Mouse (Mus musculus) right cerebral cortex, adult 2 months (tissue): ENCODE measurements at regions not wholly inside any gene's neighbourhood (a gene's known extent, or its start where the extent isn't known, plus 50 kb on each side); places are given as distances from the start of the nearest gene placed in this dataset.
A peak's percentile ranks its signal among the peaks of the same experiment; 100 is the strongest.

Experiments
- DNase-seq, 2 experiments: peaks; one replicate each; pipeline ENCODE4 v3.0.0; 2021 to 2022; ENCODE audit warnings: low spot score in 2 of 2

DNA sequence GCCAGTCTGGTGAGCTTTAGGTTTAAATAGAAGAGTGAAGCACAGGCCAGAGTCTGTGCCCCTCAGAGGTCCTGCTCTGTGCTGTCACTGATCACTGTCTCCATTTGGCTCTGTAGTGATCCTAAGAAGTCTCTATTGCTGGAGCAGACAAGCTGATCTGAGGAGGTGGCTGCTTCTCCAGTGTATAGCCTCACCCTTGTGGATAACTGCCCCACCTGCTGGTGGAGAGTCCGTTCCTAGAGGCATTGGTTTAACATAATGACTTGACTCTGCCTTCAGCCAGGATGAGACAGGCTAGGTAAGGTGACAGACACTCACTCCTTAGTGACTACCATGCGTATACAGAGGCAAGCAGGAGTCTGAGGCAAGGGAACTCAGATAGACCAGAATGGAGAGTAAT is 136.5 kb upstream of the Foxn2 start:
- peak in 1 of 2 experiments; percentile 29 for DNase-seq

DNA sequence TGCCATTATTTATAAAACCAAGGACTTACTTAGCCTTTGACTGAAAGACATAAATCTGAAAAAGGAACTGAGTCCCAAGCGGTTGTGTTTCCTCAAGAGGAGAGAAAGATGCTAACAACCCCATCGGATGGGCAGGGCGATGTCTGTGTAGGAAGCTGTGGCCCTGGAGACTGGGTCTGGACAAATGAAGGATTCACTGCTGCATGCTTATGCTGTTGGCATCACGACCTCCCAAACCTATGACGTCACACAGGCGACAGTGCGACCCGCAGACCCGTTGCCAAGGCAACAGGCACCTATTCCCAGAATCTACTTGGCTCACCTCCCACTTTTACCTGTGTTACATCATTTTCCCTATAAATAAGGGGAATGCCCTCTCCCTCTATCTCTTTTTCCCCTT is 135.3 kb upstream of the Foxn2 start:
- DNase-seq, result no peak

DNA sequence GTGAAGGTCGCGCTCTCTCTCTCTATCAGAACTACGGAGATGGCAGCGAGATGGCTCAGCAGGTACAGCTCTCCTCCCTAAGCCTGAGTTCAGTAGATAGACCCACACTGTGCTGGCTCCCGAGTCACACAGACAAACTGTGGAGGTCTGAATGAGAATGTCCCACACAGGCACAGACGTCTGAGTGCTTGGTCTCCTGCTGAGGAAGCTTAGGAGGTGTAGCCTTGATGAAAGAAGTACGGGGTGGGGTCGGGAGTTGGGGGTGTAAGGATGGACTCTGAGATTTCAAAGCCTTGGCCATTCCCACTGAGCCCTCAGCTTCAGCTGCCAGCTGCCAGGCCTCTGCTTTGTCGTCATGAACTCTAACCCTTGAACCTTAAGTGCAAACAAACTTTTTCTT is 134.2 kb upstream of the Foxn2 start:
- DNase-seq, result no peak

DNA sequence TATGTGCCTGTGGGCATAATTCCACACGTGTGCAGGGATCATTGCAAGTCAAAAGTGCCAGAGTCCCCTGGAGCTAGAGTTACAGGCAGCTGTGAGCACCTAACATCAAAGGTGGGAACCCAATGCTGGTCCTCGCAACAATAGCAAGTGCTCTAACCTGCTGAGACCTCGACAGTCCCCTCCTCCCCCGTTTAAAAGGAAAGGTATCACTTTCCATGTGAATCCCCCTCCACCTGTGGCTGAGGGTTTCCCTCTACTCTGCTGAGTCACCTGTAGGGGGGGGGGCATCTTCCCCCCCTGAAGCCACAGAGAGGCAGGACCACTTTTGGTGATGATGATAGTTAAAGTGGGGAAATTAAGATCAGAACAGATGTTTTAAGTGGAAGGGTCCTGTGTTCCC is 133.4 kb upstream of the Foxn2 start:
- DNase-seq, result no peak

DNA sequence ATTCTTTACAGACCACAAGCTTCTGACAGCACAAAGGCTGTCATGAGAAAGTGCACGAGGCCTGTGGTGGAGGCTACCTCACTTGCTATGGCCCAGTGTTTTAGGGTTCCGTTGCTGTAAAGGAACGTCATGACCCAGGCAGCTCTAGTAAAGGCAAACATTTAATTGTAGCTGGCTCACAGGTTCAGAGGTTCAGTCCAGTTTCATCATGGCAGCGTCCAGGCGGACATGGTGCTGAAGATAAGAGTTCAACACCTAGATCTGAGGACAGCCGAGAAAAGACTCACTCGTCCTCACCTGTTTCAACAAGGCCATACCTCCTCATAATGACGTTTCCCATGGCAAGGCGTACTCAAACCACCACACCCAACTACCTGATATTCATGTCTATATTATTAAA is 132.7 kb upstream of the Foxn2 start:
- no peak for DNase-seq

DNA sequence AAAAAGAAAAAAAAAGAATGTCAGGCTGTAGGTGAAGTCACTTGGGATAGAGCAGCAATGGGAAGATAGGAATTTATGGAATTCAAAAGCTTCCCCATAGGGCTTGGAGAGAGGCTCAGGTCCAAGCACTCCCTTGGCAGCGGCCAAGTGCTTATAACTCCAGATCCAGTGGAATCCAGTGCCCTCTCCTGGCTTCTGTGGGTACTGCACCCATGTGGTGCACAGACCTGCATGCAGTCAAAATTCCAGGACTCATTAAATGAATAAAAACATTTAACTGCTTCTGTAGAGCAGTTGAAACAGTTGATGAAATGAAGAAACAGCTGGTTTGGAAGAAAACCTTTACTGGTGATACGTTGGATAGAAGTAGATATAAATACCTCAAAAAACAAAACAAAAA is 127.6 kb upstream of the Foxn2 start:
- DNase-seq, result no peak

DNA sequence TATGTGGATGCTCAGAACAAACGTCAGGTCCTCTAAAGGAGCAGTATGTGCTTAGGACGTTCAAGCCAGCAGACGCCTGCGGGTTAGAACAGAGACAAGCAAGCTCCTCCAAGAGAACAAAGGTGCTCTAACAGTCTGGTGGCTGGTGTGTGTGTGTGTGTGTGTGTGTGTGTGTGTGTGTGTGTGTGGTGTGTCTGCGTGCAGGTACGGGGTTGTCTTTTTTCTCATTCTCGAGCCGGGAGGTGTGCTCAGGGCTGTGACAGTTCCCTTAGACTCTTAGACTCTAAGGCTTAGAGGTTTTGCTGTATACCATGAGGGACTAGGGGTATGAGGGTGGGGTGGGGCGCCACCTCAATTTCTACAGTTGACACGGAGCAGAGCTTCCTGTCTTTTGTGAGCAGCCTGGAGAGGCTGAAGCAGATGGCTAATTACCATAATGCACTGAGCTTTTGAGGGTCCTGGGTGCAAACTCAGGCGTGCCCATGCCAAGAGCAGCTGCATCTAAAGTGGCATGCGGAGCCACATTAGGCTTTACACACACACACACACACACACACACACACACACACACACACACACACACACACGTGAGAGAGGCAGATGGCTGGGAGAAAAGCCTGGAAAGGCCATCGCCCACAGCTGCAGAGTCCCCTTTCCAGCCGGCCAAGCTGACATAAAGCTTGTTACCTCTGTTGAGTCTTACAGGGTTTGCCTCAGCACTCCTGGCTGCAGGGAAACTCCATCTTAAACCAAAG is 124.1 kb upstream of the Foxn2 start:
- DNase-seq, result no peak

DNA sequence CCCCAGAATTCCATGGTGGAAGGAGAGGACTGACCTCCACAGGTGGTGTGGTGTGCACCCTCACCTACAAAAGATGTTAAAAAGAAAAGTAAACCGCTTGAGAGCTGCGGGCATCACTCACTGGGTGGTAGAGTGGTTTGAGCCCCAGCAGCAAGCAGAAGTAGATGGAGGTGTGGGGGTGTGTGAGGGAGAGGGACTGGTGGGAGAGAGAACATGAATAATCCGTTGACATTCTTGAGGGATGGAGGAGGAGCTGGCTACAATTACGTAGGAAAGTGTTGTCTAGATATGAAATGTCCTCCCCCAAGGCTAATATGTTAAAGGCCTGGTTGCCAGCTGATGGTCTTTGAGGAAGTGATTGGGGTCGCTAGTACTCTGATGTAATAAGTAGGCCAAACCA is 123.2 kb upstream of the Foxn2 start:
- no peak for DNase-seq

DNA sequence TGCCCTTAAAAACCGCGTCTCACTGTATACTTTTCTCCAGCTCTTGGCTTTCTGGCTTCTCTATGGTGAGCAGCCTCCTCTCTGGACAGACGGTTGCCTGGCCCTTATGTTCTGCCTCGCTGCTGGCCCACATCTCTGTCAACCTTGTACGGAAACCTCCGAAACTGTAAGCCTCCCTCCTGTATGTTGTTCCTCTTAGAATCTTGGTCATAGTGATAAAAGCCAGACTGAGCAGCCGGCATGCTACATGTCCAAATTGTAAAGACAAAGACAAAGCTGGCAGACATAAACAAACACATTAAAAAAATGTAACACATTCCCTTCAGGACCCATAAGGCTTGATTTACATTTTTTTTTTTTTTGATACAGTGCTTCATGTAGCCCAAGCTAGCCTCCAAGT is 122.7 kb upstream of the Foxn2 start:
- DNase-seq, result no peak

DNA sequence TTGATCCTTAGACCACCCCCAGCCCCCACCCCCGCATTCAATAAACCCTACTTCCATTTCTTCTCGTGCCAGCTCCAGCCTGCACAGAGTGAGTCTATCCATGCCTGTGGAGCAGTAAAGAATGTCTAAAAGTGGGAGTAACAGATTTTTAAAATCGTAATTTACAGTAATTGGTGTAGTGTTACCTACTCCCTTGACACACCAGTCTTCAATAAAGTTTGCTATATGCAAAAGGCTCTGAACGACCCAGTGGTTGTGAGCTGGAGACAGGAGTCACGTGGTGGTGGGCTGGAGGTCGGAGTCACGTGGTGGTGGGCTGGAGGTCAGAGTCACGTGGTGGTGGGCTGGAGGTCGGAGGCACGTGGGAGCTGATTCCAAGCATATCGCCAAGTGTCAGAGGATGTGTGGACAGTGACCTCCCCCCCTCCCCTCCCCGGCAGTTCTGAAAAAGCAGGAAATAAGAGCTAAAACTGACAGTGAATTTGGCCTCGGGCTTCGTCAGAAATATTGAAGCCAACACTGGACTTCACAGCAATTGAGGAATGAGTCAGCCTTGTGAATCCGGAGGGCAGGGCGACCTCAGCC is 122.2 kb upstream of the Foxn2 start:
- DNase-seq, result no peak

DNA sequence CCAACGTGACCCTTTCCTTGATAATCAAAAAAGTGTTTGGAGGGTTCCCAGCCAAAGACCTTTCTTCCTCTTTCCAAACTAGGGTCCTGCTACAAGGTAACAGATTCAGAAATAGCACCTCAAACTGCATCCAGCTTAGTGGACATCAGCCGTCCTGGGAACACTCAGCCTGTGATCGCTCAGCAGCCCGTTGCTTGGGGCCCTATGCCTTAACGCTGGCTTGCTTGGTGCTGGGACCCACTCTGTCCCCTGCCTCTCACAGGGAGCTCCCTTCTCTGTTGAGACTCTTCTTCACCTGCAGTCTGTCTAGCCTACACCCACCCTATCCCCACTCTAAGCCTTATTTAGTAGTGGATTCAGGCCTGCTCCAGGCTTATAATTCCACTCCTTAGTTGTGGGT is 121.6 kb upstream of the Foxn2 start:
- DNase-seq, result no peak

DNA sequence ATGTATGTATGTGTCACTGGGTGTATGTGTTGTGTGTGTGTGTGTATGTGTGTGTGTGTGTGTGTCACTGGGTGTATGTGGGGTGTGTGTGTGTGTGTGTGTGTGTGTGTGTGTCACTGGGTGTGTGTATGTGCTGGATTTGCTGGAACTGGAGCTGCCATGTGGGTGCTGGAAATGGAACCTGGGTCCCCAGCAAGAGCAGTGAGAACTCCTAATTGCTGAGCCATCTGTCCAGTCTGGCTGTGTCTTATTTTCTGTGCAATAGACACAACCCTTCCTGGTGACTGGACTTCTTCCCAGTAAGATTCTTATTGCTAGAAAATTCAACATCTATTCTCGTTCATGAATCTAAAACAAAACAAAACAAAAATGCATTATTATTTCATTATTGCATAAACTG is 119.8 kb upstream of the Foxn2 start:
- no peak for DNase-seq

DNA sequence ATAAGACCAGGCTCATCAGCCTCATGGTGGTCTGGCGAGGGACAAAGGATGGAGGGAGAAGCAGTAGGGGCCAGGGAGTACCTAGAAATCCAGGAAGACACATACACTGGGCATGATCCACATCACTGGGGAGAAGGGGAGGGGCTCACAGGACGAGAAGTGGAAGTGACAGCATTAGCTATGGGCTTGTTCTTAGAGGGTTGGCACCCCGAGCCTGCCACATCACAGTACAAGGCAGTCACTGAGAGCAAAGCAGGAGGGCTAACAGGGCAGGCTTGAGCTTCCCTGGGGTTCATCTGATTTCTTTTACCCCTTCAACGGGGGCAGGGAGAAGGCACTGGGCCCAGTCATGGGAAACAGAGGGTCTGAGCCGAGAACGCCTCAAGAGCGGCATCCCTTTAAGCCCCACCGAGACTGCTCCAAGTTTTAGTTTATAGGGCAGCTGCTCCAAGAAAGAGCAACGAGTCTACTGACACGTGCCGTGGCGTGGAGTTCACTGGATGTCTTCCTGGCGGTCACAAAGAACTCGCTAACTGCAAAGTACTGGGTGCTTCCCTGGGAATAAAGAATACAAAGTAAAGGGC is 115.1 kb upstream of the Foxn2 start:
- no peak for DNase-seq

DNA sequence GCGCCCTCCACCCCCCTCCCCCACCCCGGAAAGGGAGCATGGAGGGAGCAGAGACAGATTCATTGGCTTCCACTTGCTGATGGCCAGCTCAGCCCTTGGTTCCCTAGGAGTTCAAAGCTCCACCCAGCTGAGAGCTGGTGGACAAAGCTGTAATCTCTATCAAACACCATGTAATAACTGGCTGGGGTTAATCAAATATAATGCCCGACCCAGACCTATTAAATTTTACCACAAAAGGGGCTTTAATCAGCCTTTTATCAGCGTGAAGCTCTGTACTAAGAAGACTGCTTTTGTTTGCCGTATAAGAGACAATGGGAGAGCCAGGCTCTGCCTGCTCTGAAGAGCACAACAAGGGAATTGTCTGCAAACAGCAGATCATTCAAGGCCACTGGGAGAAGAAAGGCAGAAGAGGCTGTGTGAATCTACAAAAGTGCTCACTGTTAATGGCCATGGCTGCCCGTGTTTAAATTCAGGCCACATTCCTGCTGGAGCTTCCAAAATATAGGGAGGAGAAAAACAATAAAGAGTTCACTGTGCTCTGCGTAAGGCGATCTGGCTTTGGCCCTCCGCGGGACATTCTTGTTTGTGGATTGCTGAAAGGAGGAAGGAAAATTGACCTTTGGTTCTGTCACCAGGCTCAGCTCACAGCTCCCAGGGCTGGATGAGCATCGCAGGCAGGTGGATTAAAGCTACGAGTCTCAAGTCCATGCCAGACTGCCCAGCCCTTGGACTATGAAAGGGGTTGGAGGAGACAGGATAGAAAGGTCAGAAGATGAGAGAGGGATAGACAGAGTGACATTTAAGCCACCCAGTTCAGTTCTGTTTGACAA is 114.4 kb upstream of the Foxn2 start:
- no peak for DNase-seq

DNA sequence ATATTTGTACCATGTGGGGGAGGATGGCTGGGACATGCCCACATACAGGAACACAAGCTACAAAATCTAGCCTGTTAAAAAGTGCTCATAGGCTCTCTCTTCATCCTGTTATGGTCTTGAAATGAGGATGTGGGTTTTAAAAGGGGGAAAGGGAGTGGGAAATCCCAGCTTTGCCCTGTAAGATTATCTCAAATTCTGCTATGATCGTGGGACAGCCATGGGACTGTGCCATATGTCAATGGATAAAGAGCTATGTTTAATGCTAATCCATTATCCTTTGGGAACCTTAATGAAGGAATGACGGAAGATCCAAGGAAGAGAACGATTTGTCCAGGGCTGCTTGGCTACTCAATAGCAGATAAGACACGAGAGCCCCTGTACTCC is 113.8 kb upstream of the Foxn2 start:
- no peak for DNase-seq

DNA sequence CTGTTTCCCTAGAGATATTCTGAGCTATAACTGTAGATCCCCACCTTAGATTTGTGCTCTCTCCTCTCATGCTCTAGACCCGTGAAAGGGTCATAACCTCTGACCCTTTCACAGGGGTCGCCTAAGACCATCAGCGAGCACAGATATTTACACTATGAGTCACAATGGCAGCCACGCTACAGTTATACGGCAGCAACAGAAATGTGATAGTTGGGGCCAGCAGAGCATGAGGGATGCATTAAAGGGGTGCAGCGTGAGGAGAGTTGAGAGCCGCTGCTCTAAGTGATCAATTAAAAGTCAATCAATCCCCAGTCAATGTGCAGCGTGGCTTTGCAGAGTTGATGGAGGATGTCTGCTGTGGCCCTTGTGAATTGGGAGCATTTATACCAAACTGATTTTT is 112.7 kb upstream of the Foxn2 start:
- no peak for DNase-seq

DNA sequence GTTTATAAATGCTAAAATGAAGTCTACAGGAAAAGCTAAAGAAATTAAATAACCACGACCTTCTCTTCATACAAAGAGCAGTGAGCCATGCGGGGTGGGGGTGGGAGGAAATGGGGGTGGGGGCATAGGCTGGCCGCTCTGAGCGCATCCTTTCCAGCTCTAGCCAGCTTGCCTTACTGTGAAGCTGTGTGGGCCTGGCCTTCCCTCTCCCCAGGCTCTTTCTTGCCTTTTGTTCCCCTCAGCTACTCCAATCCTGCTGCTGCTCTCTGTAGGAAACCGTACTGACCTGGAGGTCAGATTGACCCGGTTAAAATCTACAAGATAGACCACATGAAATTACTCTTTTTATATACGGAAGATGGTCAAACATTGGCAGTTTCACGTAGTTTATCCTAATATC is 111.7 kb upstream of the Foxn2 start:
- no peak for DNase-seq

DNA sequence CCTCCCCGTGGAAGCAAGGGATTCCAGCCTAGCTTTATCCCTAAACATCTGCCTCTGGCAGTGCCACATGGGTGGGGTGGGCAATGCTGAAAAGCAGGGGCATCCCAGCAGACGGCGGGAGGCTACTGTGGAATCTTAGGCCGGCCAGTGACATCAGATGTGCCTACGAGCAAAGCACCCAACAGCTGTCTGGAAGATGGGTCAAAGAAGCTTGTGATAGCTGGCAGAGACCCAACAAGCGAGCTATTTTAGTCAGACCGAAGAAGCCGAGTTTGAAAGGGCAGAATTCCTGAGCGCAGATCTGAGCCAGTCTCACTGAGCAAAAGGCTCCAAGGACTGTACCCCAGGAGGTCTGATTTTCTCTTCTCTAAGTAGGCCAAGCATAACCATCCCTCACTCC is 110.8 kb upstream of the Foxn2 start:
- DNase-seq, result peak; percentile 37 to 39

DNA sequence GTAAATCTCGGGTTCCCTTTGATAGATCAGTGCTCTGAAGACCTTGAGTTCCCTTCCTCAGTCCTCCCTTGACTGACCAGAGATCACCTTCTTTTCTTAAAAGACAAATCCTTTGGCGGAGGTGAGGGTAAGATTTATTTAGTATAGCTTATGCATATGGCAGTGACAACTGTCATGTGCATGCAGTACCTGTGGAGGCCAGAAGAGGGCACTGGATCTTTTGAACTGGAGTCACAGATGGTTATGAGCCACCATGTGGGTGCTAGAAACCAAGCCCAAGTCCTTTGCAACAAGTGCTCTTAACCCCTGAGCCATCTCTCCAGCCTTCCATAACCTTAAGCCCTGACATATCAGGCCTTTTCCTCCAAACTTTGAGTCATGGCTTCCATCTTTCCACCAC is 110.4 kb upstream of the Foxn2 start:
- no peak for DNase-seq

DNA sequence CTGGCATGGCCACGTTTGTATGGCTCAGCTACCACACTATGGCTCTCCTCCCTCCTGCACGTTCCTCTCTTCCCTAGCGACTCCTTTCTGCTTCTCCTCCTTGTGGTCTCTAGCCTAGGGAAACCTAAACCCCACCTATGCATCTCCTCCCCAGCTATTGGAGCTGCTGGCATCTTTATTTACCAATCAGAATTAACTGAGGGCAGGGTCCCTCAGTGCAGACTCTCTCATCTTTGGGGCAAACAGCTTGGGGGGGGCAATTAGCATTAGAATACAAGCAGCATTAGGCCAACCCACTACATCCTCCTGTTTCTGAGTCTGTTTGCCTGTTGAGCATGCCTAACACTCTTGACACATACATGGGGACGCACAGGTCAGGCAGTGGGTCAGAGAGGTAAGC is 106.7 kb upstream of the Foxn2 start:
- DNase-seq, result no peak

DNA sequence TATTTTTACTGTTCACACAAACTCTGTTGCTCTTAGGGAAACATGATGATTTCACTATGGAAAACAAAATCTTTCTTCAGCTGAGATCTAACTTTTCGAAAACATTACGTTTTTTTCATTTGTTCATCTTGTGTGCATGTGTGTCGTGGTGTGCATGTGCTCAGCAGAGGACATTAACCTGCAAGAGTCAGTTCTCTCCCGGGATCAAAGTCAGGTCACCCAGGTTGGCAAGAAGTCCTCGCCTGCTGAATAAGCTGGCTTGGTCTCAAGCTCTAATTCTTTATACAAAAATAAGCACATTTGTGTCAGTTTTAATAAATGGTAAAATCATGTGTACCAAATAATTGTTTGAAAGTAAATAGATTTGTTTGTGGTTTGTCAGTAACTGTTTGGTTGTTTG is 105.2 kb upstream of the Foxn2 start:
- no peak for DNase-seq

DNA sequence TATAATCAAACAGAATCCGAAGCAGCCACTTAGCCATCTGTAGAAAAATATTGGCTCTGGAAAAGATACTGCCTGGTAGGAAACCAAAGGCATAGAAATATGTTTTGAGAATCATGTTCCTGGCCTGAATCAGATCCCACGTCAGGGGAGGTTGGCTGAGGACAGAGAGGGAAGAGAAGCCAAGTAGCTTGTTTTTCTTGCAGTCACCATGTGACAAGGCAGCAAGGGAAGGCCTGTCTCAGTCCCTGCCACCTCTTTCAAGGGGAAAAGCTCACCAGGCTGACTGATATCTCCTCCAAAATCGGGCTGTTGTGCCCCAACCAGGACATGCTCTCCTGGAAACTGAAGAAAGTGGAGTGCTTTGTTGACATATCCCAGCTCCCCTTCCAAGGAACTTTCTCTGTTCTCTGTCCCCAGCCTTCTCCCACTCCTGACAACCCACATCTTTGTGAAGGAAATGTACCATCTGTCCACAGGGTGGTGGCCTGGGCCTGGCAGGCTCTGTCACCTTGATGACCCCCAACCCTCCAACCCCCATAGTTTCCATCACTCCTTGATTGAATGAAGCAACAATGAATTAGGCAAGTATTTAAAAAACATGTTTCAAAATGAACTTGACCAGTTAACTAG is 104.3 kb upstream of the Foxn2 start:
- no peak for DNase-seq
